Mouse (Mus musculus) liver, postnatal 0 days (tissue): ENCODE data around the gene Defb30.

ENCODE experiments used
- CTCF ChIP-seq: sonication (generic); IDR thresholded peaks from 2 replicates; pipeline ENCODE4 v1.5.1; 2016; ENCODE audit warnings: antibody characterized with exemption, low read depth
- EP300 ChIP-seq: IDR thresholded peaks from 2 replicates; pipeline ENCODE4 v1.6.1; 2016; ENCODE audit warnings: antibody characterized with exemption, low read depth, mild to moderate bottlenecking

DNA sequence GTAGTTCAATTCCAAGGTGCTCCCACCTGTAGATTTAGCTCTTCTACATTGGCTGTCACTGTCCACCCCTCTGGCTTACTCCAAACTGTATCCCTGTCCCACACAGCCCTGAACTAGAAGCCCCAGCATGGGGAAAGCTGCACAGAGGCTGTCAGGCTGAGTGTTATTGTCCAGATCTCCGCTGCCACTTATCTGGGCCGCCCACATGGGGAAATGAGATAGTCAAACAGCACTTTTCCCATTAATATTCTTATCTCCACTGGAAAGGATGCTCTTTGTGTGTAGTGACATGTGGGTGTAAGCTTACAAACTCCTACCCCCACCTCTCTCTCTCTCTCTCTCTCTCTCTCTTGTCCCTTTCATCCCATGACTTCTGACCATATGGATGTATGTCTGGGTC lies 12.4 kb upstream of the Defb30 start:
- TF ChIP-seq EP300 (peak; percentile 93), CTCF (no peak)
